Mouse (Mus musculus): ENCODE measurements around the gene Abr. TPM values are rescaled to one million over a fixed set of nuclear protein-coding genes. Genes with fewer than 3 reads are reported as not detected.

The Abr gene
- total and polyA plus RNA-seq, 3 experiments, result 3.8 to 8.8 TPM; not detected in 1

- H3K9me3 ChIP-seq (replicated peaks; ENCODE audit: insufficient read depth, low read length), result no peaks in the 10 kb centered on the region
- no peak overlapping the region for H3K4me3 ChIP-seq (ENCODE audit: control insufficient read depth in 1 of 2, insufficient read depth in 1 of 2, low read depth in 2 of 2, low read length in 2 of 2)
- H3K27ac ChIP-seq (ENCODE audit: control insufficient read depth, low read depth, low read length), result peak overlapping the region; percentile 24; the same call in 1 of the 2 replicates
- H3K27me3 ChIP-seq (ENCODE audit: control insufficient read depth in 1 of 2, insufficient read depth in 2 of 2, low read length in 2 of 2), result 0 out of 4 replicates have a peak, but pooled peaks cover 0 to under 1% of the 10 kb centered on the region in 2 experiments
- H3K79me2 ChIP-seq (ENCODE audit: control insufficient read depth, insufficient read depth, low read length, poor library complexity), result no peaks in the 10 kb centered on the region
- H3K9ac ChIP-seq (ENCODE audit: control insufficient read depth, low read depth, low read length, poor library complexity, severe bottlenecking), result no peak overlapping the region
- peak; percentile 79 for DNase-seq (ENCODE audit: low read depth, low spot score)
- H3K36me3 ChIP-seq (ENCODE audit: control insufficient read depth in 1 of 2, insufficient read depth in 2 of 2, low read length in 2 of 2), result peaks cover 0 to 14% of the 10 kb centered on the region in 2 experiments; a peak in 2 of 4 replicates
- H3K4me1 ChIP-seq (ENCODE audit: control insufficient read depth in 1 of 2, insufficient read depth in 2 of 2, low read length in 2 of 2), result peaks cover 0 to 18% of the 10 kb centered on the region in 2 experiments; a peak in 3 of 4 replicates
- TF ChIP-seq RAD21 (IDR thresholded peaks at IDR 0.05; ENCODE audit: low read depth, low read length) (no peak), E2F4 (IDR thresholded peaks at IDR 0.05; ENCODE audit: borderline replicate concordance, low read depth, low read length) (no peak), MAX (IDR thresholded peaks at IDR 0.05; ENCODE audit: low read length) (peak; percentile 38), USF1 (IDR thresholded peaks at IDR 0.05; ENCODE audit: low read depth, low read length) (peak; percentile 88), GABPA (IDR thresholded peaks at IDR 0.05; ENCODE audit: low read depth, low read length) (no peak), ZMIZ1 (IDR thresholded peaks at IDR 0.05; ENCODE audit: low read depth, low read length) (no peak), SIN3A (IDR thresholded peaks at IDR 0.05; ENCODE audit: low read length) (peak; percentile 55), NELFE (IDR thresholded peaks at IDR 0.05; ENCODE audit: low read depth, low read length) (no peak), ELF1 (IDR thresholded peaks at IDR 0.05; ENCODE audit: low read depth, low read length) (no peak), ETS1 (IDR thresholded peaks at IDR 0.05; ENCODE audit: low read depth, low read length) (no peak), MYB (IDR thresholded peaks at IDR 0.05; ENCODE audit: low read depth, low read length) (no peak), POLR2AphosphoS5 (IDR thresholded peaks at IDR 0.05; ENCODE audit: borderline replicate concordance, low read depth, low read length) (no peak), GATA1 (IDR thresholded peaks at IDR 0.05; ENCODE audit: low read depth, low read length) (peak; percentile 84), TCF12 (IDR thresholded peaks at IDR 0.05; ENCODE audit: low read depth, low read length) (peak; percentile 70), BHLHE40 (IDR thresholded peaks at IDR 0.05; ENCODE audit: borderline replicate concordance, low read depth, low read length) (peak; percentile 77), ZC3H11A (IDR thresholded peaks at IDR 0.05; ENCODE audit: low read depth, low read length) (no peak), POLR2AphosphoS2 (IDR thresholded peaks at IDR 0.05; ENCODE audit: low read length) (no peak), MAZ (IDR thresholded peaks at IDR 0.05; ENCODE audit: low read depth, low read length) (no peak), USF2 (IDR thresholded peaks at IDR 0.05; ENCODE audit: borderline replicate concordance in 1 of 2, insufficient read depth in 1 of 2, low read depth in 1 of 2, low read length in 2 of 2) (0 out of 4 replicates have a peak, but pooled peaks of 1 of the 2 experiments have one; percentile 15), EP300 (IDR thresholded peaks at IDR 0.05; ENCODE audit: low read depth in 1 of 2, low read length in 2 of 2) (peak; percentile 79 to 84), TAL1 (IDR thresholded peaks at IDR 0.05; ENCODE audit: low read length) (peak; percentile 62), TBP (IDR thresholded peaks at IDR 0.05; ENCODE audit: low read depth, low read length) (0 out of 2 replicates have a peak, but pooled peaks have one; percentile 55), UBTF (IDR thresholded peaks at IDR 0.05; ENCODE audit: borderline replicate concordance, insufficient read depth, low read depth, low read length) (no peak), MYC (IDR thresholded peaks at IDR 0.05; ENCODE audit: low read depth, low read length) (peak; percentile 85), CHD2 (IDR thresholded peaks at IDR 0.05; ENCODE audit: low read length) (no peak), MEF2A (IDR thresholded peaks at IDR 0.05; ENCODE audit: extremely low read depth, insufficient replicate concordance, low read depth, low read length, poor library complexity, severe bottlenecking) (no peak), ZNF384 (IDR thresholded peaks at IDR 0.05; ENCODE audit: low read depth, low read length) (0 out of 2 replicates have a peak, but pooled peaks have one; percentile 18), ZKSCAN1 (IDR thresholded peaks at IDR 0.05; ENCODE audit: low read depth, low read length) (no peak), CHD1 (IDR thresholded peaks at IDR 0.05; ENCODE audit: low read depth, low read length) (no peak), CTCF (IDR thresholded peaks at IDR 0.05 in 2 of 3, conservative IDR thresholded peaks at IDR 0.05 in 1 of 3; ENCODE audit: control insufficient read depth in 1 of 3, insufficient read depth in 1 of 3, low read depth in 2 of 3, low read length in 3 of 3, poor library complexity in 1 of 3, severe bottlenecking in 1 of 3) (no peak; a peak in 1 of 6 replicates)
Observed at GRCm38 (mm10) chr11:76593620-76594326, 28.3 kb downstream of the Abr start.

All from MEL (cell line).